Mouse (Mus musculus) C2C12 (cell line): ENCODE data around the gene Zp1.

Experiments
- CEBPB ChIP-seq: IDR thresholded peaks from one replicate; pipeline ENCODE4 v1.6.1; 2011; ENCODE audit warnings: low read depth, mild to moderate bottlenecking, control low read depth, moderate library complexity
- CTCF ChIP-seq: IDR thresholded peaks from one replicate; pipeline ENCODE4 v1.5.1; 2011; ENCODE audit not compliant: control insufficient read depth, insufficient read depth, insufficient read length
- MAX ChIP-seq: IDR thresholded peaks from one replicate; pipeline ENCODE4 v1.6.1; 2011; ENCODE audit warnings: mild to moderate bottlenecking, control low read depth
- MYOD1 ChIP-seq: IDR thresholded peaks from one replicate; pipeline ENCODE4 v1.6.1; 2011; ENCODE audit warnings: low read depth; ENCODE audit not compliant: control insufficient read depth, insufficient read length
- USF1 ChIP-seq: IDR thresholded peaks from one replicate; pipeline ENCODE4 v1.6.1; 2011; ENCODE audit warnings: low read depth, mild to moderate bottlenecking, control low read depth, moderate library complexity

DNA sequence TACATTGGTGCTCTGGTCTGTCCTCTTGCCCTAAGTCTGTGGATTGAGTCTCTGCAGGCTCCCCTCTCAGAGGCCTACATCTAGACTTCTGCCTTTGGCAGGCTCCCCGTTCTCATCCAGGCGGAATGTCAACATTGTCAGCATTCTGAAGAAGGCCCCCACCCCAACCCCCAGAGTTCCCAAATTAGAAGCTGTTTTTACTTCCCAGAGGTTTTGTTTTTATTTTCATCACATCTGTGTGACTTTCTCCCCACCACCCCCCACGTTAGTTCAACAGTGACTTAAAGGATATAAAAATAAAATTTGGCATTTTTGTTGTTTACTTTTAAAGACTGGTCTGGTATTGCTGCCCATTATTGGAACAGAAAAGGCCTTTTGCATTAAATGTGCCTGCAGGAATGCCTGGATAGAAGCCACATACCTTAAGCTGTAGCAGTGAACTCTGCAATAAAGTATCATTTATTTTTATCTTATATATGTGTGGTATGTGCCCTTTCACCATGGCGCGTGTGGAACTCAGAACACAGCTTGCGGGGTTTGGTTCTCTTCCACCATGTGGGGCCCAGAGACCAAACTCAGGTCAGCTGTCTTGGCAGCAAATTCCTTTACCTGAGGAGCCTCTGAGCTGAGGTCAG lies 11.2 kb downstream of the Zp1 start:
- TF ChIP-seq CTCF (no peak), MYOD1 (no peak), CEBPB (no peak), MAX (no peak), USF1 (no peak)
